ENCODE assay signal across 12 mouse cellular contexts in the genomic region with DNA sequence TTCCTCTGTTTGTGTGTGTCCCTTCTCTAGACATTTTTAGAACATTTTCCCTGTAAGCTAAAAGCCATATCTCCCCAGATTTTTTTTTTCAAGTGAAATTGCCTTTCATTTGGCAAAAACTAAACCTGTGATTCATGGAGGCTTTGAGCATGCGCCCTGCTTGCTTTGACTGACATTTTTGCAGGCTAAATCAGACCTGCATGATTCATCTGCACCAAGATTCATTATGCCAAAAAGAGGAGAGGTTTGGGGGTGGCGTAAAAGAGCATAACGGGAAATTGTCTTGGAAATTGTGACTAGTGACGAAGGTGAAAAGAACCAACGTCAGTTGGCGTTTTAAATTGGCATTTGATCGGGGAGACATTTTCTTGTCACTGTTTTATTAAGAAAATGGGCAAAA.
DNase-seq lines count a peak whose midpoint lies in the region; ATAC-seq and TF ChIP-seq lines count a peak whose summit lies in the region.
"Had no signal": no experiment of that assay in that cellular context is flagged by ENCODE, and none has a peak within 500 bp of the region (broad histone marks: within the 10 kb centered on the region; RNA-seq: fewer than 3 reads in every experiment).

No protein-coding gene starts in this region.

- no peaks in the 10 kb centered on the region for H3K27me3 ChIP-seq in forebrain, postnatal 0 days (ENCODE audit: insufficient read depth, low read length)
- H3K27me3 ChIP-seq in forebrain, embryonic 13.5 days: no peaks in the 10 kb centered on the region
- H3K27me3 ChIP-seq in heart, adult 2 months (ENCODE audit: control insufficient read depth, insufficient read depth, low read length): no peaks in the 10 kb centered on the region
- H3K27me3 ChIP-seq: limb, embryonic 12.5 days had no signal

- 54% methylated on average over 7 of the region's 7 CpGs for WGBS in forebrain, postnatal 0 days
- WGBS in forebrain, embryonic 13.5 days: 83% methylated on average over 7 of the region's 7 CpGs
- 89% methylated on average over 7 of the region's 7 CpGs for WGBS in heart, adult 2 months

- intact Hi-C loops in heart, adult 2 months (cut with DNase I): no loop called here

- 0 out of 2 replicates have a peak overlapping the region, but pooled peaks have one; percentile 14 for H3K4me2 ChIP-seq in forebrain, postnatal 0 days (ENCODE audit: low read depth)
- no peak overlapping the region for H3K4me2 ChIP-seq in forebrain, embryonic 13.5 days
- H3K4me2 ChIP-seq: limb, embryonic 12.5 days had no signal

- H3K4me1 ChIP-seq in forebrain, postnatal 0 days (ENCODE audit: insufficient read depth): no peaks in the 10 kb centered on the region
- no peaks in the 10 kb centered on the region for H3K4me1 ChIP-seq in forebrain, embryonic 13.5 days
- no peaks in the 10 kb centered on the region for H3K4me1 ChIP-seq in heart, adult 2 months (ENCODE audit: control insufficient read depth, insufficient read depth, low read length)
- H3K4me1 ChIP-seq: limb, embryonic 12.5 days had no signal

- DNase-seq in forebrain, postnatal 0 days: peak; percentile 66
- DNase-seq in brain, embryonic 14.5 days (ENCODE audit: low read depth): peak; percentile 26
- peak; percentile 18 to 50 for DNase-seq in layer of hippocampus, postnatal 36 days
- peak; percentile 59 for DNase-seq in right cerebral cortex, postnatal 25 days
- DNase-seq in heart, adult 2 months: no peak
- DNase-seq in cerebellum, adult 8-10 months: no peak
- DNase-seq in urinary bladder, postnatal 36 days (ENCODE audit: low spot score in 2 of 2): no peak
- DNase-seq: liver, postnatal 0 days; retina, postnatal 1 day had no signal

- H3K27ac ChIP-seq in forebrain, postnatal 0 days (ENCODE audit: low read depth, low read length): no peak overlapping the region
- no peak overlapping the region for H3K27ac ChIP-seq in forebrain, embryonic 13.5 days
- no peak overlapping the region for H3K27ac ChIP-seq in heart, adult 2 months
- H3K27ac ChIP-seq: hindbrain, postnatal 0 days; limb, embryonic 12.5 days had no signal

- no peaks in the 10 kb centered on the region for H3K36me3 ChIP-seq in forebrain, postnatal 0 days (ENCODE audit: insufficient read depth)
- H3K36me3 ChIP-seq in forebrain, embryonic 13.5 days (ENCODE audit: poor library complexity, severe bottlenecking): no peaks in the 10 kb centered on the region
- H3K36me3 ChIP-seq in heart, adult 2 months (ENCODE audit: control insufficient read depth, insufficient read depth, low read length): no peaks in the 10 kb centered on the region

- no peaks in the 10 kb centered on the region for H3K79me2 ChIP-seq in heart, adult 2 months (replicated peaks; ENCODE audit: control insufficient read depth, insufficient read depth, low read length)

- no peak overlapping the region for H3K9ac ChIP-seq in forebrain, postnatal 0 days
- no peak overlapping the region for H3K9ac ChIP-seq in forebrain, embryonic 13.5 days
- no peak overlapping the region for H3K9ac ChIP-seq in heart, adult 2 months (ENCODE audit: low read depth, low read length)
- H3K9ac ChIP-seq: limb, embryonic 12.5 days; liver, postnatal 0 days had no signal

- no peaks in the 10 kb centered on the region for H3K9me3 ChIP-seq in forebrain, postnatal 0 days (ENCODE audit: low read length)
- H3K9me3 ChIP-seq in forebrain, embryonic 13.5 days (replicated peaks): no peaks in the 10 kb centered on the region
- H3K9me3 ChIP-seq: limb, embryonic 12.5 days had no signal

- TF ChIP-seq CTCF in forebrain, postnatal 0 days (IDR thresholded peaks at IDR 0.05; ENCODE audit: low read depth): no peak
- no peak for TF ChIP-seq CTCF in brain, embryonic 14.5 days (IDR thresholded peaks at IDR 0.05; ENCODE audit: borderline replicate concordance, extremely low read depth, insufficient read depth, insufficient read length)
- TF ChIP-seq CTCF in heart, adult 2 months (IDR thresholded peaks at IDR 0.05): no peak

- no peak overlapping the region for H3K4me3 ChIP-seq in forebrain, postnatal 0 days (ENCODE audit: low read depth, low read length)
- no peak overlapping the region for H3K4me3 ChIP-seq in forebrain, embryonic 13.5 days
- H3K4me3 ChIP-seq in heart, adult 2 months: no peak overlapping the region
- H3K4me3 ChIP-seq: limb, embryonic 12.5 days had no signal

- no peak for TF ChIP-seq POLR2A in brain, embryonic 14.5 days (IDR thresholded peaks at IDR 0.05; ENCODE audit: borderline replicate concordance, extremely low read depth, insufficient read depth, insufficient read length, poor library complexity, severe bottlenecking)
- TF ChIP-seq POLR2A in heart, adult 2 months (IDR thresholded peaks at IDR 0.05; ENCODE audit: insufficient read depth, low read depth, low read length): no peak

- TF ChIP-seq EP300 in heart, adult 2 months (IDR thresholded peaks at IDR 0.05; ENCODE audit: insufficient read depth, low read depth, low read length): no peak

- ATAC-seq in forebrain, postnatal 0 days: peak; percentile 43; the same call in 1 of the 2 replicates
- no peak for ATAC-seq in forebrain, embryonic 13.5 days
- ATAC-seq: hindbrain, postnatal 0 days; liver, postnatal 0 days had no signal

Comparison
In these comparisons a context has a peak if more than half of its experiments do, and no peak if none do; other contexts are left out.
1. DNase-seq: peak in forebrain, postnatal 0 days (single experiment), brain, embryonic 14.5 days (single experiment), layer of hippocampus, postnatal 36 days (2 of 2) and right cerebral cortex, postnatal 25 days (single experiment); none in heart, adult 2 months (0 of 2), cerebellum, adult 8-10 months (single experiment) and urinary bladder, postnatal 36 days (0 of 2).